Mouse (Mus musculus) retina, embryonic 14.5 days (tissue): Measurements from ENCODE around the gene Nfya.
A peak's percentile ranks its signal among the peaks of the same experiment; 100 is the strongest.
"Not testable (repeated sequence)": the region's sequence is repeated elsewhere in the genome, so short reads cannot be mapped to it uniquely, and the experiment has no call there.

ENCODE experiments used
- DNase-seq: peaks from one replicate; pipeline ENCODE4 v3.0.0-alpha.2; 2015; ENCODE audit warnings: low spot score

The Nfya gene

DNA sequence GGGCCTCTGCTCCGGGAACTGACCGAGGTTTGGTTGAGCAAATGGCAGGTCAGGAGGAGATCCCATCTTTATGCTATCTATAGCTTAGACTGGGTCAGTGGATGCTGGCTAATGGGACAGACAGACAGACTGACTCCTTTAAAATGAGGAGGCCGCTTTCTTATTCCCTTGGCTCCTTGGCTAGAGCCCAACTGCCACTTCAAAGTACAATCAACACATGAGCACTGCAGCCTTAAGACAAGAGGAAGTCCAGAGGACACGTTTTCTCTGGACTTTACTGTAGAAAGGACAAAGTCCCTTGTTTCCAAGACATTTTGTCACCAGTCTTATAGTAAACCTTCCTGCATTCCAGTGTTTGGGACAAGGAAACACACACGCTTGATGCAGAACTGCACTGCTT lies 18.3 kb downstream of the Nfya start:
- DNase-seq, result no peak

DNA sequence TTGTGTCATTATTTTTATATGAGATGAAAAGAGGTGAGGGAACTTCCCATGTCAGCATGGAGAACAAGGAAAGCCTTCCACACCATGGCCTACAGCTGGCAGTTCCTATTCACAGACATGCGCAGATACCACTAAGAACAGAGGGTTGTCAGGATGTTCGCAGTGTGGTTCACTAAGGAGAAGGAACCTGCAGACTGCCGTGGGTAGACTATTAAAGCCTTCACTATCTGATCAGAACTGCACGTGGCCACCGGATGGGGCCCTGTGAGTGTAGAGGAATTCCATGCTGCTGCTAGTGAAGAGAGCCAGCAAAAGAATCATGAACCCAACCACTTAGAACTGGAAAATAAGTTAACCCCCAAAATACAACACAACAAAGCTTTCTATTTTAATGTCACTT lies 20.3 kb downstream of the Nfya start:
- no peak for DNase-seq

DNA sequence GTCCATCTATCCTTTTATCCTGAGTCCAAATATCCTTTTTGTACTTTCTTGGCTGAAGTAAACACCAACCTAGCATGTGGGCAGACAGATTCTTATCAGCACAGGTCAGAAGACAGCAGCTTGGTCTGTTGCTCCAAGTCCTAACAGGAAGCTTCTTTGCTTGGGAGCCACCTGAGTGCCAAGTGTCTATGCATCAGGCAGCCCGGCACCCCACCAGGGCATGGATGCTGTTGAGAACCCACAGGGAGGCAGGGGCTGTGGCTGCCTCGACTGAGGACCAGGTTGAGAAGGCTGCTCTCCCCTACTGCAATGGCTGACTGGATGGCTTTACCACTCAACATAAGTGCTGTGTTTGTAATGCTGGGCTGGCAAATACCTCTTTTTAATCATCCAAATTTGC lies 21.0 kb downstream of the Nfya start:
- no peak for DNase-seq

DNA sequence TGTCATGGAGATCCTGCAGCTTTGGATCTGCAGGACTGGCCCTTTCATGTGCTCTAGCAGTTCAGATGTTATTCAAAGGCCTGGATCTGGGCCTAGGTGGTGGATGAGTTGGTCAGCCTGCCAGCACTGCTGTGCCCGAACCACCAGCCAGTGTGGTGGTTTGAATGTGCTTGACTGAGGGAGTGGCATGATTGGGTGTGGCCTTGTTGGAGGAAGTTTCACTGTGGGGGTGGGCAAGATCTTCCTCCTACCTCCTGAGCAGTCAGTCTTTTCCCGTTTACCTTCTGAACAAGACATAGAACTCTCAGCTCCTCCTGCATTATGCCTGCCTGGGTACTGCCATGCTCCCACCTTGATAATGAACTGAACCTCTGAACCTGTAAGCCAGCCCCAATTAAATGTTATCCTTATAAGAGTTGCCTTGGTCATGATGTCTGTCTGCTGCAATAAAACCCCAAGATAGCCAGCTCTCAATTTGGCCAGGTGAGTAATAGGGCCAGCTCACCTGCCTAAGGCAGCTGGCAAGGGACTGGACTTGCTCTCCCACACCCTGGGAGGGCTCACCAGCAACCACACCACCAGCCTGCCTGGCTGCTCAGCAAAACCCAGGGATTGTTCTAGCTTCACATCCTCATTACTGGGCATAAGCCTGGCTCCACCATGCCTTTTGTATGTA lies 23.8 kb downstream of the Nfya start:
- DNase-seq, result no peak

DNA sequence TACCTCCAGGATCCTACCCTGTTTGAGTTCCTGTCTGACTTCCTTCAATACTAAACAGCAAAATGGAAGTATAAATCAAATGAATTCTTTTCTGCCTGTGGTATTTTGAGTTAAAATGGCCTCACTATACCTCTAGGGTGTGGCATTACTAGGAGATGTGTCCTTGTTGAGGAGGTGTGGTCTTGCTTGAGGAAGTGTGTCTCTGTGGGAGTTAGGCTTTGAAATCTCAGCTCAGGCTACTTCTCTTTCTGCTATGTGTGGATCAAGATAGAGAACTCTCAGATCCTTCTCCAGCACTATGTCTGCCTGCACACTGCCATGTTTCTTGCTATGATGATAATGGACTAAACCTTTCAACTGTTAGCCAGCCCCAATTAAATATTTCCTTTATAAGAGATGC lies 30.7 kb downstream of the Nfya start:
- DNase-seq, result no peak

DNA sequence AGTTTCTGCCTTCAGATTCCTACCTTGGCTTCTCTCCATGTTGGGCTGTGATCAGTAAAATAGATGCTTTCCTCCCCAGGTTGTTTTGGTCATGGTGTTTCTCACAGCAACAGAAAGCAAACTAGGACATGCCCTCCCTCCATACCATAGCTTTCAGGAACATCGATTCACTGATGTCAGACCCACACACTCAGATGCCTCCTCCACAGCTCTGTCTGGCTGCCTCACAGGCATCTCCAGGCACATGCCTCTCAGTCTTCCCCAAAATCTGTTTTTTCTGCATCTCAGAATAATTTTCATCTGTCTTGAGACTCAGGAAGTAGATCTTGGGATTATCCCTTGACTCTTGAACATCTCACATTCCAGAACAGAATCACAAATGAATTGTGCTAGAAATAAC lies 33.6 kb downstream of the Nfya start:
- DNase-seq, result no peak

DNA sequence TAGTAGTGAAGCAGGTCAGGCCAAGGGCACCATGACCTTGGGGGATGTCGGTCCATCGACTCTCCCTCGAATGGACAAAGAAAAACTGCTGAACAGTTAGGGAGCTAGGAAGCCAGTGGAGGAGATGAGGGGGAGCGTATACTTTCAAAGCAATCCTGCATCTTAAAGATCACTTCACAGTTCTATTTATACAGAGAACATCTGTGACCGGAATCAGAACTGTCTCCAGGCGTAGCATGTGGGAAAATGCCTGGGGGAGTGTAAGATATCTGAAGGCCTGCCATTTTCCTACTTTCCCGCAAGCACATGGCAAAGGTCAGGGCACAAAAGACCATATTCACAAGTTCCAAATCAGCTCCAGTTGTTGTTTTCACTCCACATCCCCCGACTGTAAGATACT lies 36.7 kb downstream of the Nfya start:
- no peak for DNase-seq

DNA sequence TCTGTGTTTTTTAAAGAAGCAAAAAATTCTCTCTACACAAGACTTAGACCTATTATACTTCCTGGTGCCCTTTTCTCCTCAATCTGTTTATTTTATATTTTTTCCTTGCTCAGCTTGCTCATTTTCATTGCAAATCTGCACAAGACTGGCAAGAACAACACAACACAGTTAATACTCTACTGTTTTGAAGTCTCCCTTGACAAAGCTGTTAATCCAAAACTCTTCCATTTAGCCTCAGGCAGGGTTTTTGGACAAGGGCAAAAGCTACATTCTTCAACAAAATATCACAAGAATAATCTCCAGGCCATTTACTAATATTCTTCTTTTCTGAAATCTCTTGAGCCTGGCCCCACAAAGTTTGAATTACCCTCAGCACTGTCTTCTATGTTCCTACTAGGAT lies 38.1 kb downstream of the Nfya start:
- DNase-seq, result no peak

DNA sequence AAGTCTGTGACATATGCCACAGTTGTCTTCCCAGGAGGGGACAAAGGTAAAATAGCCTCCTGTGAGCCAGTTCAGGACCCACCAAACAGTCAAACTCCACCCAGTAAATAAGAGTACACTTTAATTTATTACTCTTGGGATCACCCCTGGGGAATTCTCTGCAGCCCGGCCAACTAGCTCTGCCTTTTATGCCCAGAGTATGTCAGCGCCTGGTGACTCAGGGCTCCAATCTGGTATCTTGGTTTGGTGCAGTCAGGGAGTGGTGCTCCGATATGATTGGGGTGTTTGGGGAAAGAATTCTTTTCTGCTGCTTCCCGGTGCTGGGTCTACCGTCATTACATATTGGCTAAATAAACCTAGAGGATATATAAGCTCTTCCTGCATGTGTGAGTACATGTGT lies 42.9 kb downstream of the Nfya start:
- DNase-seq, result no peak

DNA sequence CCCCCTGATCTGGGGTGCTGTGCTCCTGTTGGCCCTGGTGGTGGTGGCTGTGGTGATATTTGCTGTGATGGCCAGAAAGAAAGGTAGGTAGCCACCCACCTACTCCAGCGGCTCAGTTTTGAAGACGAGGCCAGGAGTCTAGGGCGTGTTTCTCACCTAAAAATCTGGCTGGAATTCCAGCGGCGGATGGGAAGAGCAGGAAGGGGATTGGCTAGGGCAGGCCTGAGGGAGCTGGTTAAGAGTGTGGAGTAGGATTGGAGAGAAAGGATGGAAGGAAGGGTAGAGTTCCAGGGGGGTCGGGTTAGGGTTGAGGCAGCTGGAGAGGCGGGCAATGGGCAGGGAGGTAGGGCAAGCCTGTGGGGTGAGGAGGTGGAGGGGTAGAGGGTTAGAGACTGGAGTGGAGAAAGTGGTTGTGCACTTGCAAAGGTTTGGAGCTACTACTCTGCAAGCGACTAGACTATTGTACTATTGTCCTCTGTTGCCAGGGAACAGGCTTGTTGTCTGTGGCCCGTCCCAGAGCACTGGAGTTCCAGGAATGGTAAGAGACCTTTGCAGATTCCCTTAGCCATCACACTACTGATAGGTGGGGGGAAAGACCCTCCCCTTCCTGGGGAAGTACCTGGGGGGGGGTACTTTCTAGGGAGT lies 44.1 kb downstream of the Nfya start:
- no peak for DNase-seq

DNA sequence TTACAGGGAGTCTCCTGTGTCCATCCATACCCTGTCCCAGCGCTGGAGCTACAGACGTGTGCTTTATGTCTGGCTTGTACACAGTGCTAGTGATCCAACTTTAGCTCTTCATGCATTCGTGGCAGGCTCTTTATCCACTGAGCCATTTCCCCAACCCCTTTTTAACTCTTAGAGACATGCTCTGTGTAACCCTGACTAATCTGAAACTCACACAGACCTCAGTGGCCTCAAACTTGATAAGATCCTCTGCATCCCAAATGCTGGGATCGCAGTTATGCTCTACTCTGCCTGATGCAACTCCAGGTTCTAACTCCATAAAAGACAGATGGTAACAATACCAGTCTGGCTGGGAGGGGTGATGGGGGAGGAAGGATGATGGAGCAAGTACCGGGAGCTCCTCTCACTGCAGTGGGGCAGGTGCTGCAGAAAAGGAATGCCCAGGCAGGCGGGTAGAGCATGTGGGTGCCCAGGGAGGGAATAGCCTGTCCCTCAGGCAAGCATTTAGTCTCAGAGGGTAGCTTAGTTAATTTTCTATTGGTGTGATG lies 46.2 kb downstream of the Nfya start:
- DNase-seq, result no peak

DNA sequence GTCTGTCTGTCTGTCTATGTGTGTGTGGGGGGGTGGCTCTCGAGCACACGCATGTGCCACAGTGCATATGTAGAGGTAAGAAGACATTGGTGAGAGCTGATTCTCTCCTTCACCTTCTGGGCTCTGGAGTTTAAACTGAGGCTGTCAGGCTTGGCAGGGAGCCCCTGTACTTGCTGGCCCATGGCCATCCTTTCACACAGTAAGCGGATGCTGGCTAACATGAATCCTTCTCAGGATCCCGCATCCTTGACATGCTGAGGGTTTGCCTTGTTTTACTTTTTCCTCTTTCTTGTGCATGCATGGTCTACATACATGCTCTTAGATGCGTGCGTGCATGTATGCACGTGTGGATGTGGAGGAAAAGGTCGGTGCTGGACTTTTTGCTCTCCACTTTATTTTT lies 46.7 kb downstream of the Nfya start:
- DNase-seq, result no peak

DNA sequence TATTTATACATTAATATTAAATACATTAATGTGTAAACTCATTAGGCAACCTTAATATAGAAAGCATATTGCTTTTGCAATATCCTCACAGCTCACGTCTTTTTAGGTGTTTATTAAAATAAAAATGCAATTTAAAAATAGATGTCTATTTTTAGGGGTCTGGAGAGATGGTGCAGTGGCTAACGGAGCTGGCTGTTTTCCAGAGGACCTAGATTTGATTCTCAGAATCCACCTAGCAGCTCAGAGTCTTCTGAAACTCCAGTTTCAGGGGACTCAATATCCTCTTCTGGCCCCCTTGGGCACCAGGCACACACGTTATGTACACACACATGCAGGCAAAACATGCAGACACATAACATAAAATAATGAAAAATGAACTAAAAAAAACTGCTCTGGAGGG lies 47.4 kb downstream of the Nfya start:
- no peak for DNase-seq

DNA sequence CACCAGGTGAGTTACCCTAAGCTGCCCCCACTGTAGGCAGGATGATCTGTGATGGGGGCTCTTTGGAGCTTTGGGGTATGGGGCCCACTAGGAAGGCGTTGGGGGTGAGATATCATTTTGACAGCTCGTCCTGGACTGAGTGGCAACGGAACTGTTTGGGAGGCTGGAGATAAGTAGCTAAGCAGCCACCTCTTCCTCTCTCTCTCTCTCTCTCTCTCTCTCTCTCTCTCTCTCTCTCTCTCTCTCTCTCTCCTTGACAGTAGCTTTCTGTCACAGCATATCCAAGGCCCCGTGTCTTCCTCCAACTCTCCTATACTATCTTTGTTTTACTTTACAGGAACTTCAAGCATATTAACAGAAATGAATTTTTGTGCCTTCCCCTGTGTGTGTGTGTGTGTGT lies 49.2 kb downstream of the Nfya start:
- no peak for DNase-seq

DNA sequence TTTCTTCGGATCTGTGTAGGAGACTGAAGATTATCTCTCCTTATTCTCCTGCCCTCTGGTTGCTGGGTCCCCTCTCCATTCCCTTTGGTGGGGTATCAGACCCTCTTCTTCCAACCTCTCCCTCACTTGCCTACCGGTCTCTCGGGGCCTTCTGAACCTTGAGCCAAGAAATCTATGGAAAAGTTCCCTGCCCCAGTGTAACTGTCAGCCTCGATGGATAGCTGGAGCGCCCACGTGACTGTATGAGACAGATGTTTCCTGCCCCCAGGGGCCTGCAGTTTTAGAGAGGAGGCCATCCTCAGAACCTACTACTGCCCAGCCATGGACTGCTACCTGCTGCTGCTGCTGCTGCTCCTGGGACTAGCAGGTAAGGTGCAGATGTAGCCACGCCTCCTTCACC lies 50.1 kb downstream of the Nfya start, which contains the start of gene Treml1:
TSS of gene Treml1 (plus strand) at position 301 of the 400 bp plus-strand sequence.
- no peak for DNase-seq

DNA sequence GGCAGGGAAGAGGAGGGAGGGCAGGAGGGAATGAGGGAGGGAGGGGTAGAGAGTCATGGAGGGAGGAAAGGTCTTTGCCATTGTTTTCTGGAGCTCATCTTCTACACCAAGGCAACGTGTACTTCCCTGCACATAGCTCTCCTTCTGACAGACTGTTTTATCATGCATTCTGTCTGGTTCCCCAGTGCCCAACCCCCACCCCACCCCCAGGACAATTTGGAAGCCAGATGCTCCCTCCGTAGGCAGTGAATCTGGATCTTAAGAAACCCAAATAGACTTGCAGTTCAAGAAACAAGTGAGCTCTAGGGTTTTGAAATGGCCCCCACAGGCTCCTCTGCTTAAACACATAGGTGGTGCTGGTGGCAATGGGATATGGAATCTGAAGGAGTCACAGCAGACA lies 51.8 kb downstream of the Nfya start:
- DNase-seq, result no peak

DNA sequence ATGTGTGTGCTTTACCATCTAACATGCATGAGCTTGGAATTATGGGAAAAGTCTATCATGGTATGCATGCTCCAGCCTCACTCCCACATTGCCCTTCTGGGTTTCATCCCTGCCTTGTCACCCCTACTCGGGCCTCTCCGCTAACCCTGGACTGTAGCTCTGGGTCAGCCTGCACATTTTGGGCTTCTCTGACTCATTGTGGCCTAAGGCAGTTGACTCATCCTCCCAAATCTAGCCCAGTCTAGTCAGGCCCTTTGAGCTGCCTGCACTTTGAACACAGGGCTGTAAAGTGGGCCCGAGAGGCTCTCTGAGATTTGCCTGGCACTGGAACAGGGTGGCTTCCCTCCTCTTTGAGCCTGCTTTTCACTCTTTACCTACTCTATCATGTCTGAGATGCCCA lies 53.9 kb downstream of the Nfya start:
- DNase-seq, result no peak

DNA sequence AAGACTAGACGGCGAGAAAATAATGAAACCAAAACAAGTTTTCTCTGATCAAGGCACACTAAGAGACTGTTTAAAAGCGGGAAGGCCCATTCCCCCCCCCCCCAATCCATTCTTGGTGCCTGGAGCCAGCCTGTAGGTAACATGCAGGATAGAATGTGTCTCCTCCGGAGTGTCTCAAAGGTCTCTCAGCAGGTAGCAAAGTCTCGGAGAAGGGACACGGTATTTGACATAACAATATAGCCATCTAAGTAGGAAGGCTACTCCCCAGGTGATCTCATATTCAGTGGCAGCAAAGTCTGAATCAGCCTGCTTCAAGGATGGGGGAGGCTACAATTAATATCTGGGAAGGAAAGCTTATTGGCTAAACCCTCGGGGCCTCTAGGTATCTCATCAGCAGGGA lies 56.7 kb downstream of the Nfya start:
- not testable (repeated sequence) for DNase-seq

DNA sequence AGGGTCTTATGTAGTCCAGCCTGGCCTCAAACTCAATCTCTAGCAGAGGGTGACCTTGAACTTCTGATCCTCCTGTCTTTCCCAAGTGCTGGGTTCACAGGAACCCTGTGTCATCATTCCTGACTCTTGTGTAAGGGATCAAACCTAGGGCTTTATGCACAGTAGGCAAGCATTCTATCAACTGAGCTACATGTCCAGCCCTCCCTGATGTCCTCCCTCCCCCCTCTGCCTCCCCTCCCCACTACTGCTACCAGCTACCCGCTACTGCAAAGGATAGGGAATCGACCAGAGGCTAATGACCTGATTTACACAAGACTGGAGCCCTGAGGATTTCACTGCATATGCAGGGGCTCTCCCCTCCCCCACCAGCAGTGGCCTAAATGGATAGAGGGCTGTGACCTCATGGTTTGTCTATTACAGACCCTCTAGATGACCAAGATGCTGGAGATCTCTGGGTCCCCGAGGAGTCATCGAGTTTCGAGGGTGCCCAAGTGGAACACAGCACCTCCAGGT lies 59.0 kb downstream of the Nfya start:
- peak; percentile 6 for DNase-seq

DNA sequence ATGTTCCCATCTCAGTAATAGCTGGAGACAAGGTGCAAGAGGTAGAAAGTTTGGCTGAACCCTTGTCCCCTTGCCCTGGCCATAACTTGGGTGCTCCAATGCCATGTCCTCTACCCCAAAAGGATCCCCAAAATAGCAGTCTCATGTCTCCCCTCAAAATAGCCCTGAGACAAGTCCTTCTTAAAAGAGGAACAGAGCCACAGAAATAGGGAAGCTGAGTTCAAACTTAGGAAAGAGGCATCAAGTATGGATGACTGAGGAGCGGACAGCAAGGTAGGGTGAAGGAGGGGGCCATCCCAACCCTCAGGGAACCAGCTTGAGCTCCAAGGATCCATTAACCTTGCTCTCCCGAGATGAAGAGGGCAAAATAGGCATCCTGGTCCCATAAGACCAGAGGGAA lies 62.4 kb downstream of the Nfya start:
- DNase-seq, result no peak

DNA sequence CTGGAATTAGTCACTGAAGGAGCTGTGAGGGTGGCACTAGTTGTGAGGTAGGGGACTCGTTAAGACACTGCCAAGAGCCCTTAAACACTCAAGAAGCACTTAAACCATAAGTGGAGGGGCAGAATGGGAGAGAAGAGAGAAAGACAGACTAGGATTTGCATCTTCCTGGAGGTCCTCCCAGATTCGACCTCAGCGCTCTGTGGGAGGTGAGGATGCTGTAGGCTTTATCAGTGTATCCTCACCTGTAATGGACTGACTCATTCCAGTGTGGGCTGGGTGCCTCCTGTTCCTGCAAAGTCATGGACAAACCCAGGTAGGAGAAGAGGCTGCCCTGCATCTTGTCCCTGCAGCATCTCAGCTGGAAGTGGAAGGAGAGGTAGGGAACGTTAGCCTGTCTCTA lies 62.9 kb downstream of the Nfya start:
- DNase-seq, result no peak

DNA sequence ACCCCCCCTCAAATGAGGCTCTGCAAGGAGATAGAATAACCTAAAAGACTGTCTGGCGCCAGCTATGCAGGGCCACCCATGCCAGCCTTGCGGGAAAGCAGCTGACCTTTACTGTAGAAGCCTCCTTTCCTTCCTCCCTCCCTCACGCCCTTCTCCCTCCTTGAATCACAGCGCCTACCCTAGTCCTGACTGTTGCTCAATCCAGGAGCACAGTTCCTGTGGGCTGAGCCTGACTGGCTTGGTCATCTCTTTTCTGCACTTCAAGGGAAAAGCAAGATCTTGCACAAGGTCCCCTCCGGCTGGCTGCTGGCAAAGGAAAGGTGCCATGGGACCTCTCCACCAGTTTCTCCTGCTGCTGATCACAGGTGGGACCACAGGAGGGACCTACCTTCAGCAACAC lies 63.5 kb downstream of the Nfya start, which contains the start of gene Trem2:
TSS of gene Trem2 (plus strand) at position 171 of the 400 bp plus-strand sequence.
- DNase-seq, result no peak

DNA sequence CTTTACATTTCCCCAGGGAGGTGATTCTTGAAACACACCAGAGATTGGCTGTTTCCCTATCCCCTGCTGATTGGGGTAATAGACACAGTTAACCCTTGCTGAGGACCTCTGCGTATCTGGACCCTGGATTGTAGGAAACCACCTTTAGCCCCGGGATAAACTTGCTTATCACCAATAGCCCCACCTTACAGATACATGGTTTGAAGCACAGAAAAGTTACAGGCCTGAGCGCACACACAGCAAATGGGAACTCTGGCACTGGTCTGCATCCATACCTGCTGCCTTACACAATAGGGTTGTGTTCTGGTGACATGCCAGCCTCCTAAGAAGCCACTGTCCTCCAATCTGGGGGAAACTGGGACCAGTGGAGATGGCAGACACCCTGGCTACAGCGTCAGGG lies 63.9 kb downstream of the Nfya start:
- DNase-seq, result no peak

DNA sequence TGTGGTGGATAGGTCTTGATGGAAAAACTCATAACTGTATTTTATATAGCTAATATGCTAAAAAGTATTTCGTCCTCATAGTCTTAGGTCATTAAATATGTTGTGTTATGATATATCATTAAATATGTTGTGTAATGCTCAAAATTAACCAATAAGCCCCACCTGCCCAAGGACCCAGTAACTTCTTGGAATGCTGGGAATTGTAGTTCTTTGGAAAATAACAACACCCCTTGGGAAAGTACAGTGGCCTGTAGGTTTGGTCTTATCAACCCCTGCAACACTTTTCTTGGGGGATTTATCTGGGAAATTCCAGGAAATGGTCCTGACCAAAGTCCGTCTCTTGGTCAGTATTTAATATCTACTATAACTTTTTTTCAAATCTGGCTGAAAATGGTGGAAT lies 66.6 kb downstream of the Nfya start:
- DNase-seq, result no peak
